Mouse (Mus musculus) spleen, embryonic (tissue): Measurements from ENCODE around the gene Znrd1as.

Experiments
- CTCF ChIA-PET: fragments of 350-600 bp; sonication (Branson Sonifier 250); formaldehyde crosslinking; loops from one replicate; lab custom pipeline; 2022; lab: Charles Lee

Gene Znrd1as

DNA sequence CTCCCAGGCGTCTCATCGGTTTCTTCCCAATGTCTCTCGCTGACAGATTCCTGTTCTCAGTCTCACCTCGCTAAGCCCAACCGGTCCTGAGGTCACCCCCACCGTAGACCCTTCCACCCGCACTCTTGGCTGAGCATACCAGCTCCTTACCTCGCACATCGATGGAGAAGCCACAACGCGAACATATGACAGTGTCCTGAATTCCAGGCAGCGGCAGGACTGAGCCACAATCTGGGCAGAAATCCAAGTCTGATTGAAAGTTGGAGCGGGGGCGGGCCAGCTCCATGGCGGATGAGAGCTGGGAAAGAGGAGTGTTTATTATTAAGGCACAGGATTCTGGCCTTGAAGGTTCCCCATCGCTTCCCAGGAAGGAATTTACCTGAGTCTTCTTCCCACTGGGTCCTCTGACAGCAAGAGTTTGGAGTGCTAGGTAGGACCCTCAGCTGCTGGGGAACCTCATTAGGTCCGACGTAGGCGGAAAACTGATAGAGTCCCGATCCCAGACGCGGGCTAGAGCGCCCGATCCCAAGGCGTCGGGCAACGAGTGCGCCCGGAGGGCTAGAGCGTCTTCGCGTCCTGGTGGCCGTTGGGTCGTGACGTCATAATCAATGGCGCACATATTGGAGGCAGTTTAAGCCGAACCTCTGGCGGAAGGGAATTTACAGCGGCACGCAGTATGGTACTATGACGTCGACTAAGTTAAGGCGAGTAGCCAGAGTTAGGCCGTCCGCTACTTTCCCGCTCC lies at the start of gene Znrd1as, which contains the start of gene Znrd1:
Gene Znrd1as, plus strand, starts transcription at position 594 of the 745 bp plus-strand sequence.
Gene Znrd1, minus strand, starts transcription at position 561 of the 745 bp plus-strand sequence.
- CTCF ChIA-PET, result no interaction called here

DNA sequence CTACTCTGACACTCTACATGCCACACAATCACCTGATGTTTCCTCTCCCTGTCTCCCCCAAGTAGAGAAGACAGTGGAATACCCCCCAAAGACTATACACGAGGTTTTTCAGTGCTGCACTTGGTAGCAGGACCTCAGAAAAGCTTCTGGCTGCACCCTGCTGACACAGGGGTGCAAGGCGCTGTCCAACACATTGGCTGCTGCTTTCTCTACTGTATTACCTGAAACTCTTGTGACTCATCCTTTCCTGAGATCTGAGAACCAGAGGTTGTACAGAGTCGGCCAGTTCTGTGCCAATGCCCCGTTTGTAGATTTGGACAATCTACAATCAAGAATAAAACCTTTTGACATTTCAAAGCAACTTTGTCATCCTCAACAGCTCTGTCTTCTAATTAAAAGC lies 48.6 kb upstream of the Znrd1as start:
- CTCF ChIA-PET, result no interaction called here

DNA sequence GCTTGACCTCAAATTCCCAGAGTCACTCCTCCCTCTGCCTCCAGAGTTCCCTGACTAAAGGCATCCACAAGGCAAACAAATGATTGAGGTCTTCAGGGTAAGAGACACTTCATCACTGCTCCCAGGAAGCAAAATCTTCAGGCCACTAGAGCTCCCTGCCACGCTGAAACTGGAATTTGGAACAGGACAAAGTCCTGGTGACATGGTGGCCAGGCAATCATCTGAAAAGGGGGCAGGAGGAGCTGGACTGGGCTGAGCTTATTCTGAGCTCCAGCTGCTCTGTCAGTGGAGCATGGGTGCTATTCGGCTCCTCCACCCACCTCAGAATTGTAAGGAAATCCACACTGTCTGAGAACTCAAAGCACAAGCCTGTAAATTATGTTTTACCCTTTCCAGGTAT lies 46.4 kb upstream of the Znrd1as start:
- CTCF ChIA-PET, result interaction anchor here (0.6 kb wide), 2 partner anchors 33 to 135 kb away, joined by 3 read pairs; no protein-coding TSS in a partner anchor

DNA sequence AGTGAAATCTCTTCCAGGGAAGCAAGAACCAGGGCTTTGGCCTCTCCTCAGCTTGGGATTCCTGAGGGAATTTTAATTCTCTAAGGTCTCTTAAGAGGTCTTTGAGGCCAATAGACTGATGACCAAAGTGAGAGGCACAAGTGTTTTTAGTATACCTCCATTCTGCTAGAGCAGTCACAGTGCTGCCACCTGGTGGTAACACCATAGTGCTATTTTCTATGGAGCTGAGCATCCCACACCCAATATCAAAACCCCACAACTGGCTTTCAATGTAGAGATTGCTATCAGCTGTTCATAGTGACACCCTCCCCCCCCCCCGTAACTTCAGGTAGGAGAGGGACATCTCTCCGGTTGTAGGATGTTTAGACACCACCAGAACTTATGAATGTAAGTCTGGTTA lies 44.3 kb upstream of the Znrd1as start:
- CTCF ChIA-PET, result no interaction called here

DNA sequence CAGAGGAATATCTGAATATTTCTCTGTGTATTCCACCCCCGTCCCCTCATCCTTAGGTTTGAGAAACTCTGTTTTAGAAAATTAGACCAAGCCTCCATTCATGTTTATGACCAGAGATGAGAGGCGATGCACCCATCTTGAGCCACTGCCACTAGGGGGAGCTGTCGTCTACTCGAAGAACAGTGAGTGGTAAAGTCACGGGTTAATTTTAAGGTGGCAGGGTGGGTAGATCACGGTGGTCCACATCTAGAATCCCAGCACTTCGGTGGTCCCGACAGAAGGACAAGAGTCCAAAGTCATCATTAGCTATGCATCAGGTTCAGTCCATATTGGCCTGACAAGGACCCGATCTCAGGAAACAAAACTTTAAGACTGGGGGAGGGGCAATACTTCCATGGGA lies 43.3 kb upstream of the Znrd1as start:
- CTCF ChIA-PET, result interaction anchor here (1.0 kb wide), 1 partner anchor 12 kb away, joined by 4 read pairs; no protein-coding TSS in a partner anchor

DNA sequence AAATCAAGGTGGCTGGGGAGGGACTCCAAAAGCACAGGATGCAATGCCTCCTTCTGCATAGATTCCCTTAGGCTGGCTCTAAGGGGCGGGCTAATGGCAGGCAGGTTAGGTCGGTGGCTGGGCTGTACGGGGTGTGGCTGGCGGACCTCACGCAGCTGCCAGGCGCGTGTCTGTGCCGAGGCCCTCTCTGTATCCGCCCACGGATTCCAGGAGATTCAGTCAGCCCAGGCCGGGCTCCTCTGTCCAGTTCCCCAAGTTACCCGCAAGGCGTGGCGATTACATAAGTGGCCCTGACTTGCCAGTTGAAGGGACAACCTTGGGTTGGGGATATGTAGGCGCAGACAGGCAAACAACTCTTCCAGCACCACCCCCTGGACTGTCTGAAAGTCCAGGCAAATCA lies 38.2 kb upstream of the Znrd1as start:
- CTCF ChIA-PET, result no interaction called here

DNA sequence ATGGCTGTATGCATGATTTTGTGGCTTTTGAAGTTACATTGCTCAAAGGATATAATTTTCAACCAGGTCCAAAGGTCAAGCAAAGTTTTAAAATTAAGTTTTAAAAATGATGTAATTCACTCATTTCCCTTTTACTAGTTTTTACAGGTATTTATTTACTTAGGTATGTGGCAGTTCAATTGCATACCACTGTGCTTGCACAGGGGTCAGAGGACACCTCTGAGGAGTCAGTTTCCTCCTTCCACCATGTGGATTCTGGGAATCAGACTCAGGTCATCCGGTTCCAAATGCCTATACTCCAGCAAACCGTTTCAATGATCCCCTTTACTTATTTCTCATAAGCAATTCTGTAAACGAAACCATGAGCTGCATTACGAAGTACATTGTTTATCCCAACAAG lies 35.7 kb upstream of the Znrd1as start:
- CTCF ChIA-PET, result no interaction called here

DNA sequence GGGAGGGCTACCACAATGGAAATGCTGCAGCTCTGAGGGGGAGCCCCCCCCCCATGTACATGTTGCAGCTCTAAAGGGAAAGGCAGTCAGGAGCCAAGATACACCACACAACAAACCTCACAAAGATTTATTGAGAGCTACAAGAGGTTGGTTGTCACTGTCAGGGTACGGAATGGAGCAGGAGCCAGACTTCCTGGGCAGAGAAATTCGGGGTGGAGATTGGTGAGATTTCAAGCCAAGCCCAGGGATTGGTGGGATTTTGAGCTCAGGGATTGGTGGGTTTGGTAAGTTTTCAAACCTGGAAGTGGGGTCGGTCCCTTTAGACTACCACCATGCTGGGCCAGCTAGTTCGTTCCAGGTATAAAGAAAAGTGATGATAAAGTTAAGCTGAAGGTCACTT lies 34.9 kb upstream of the Znrd1as start:
- CTCF ChIA-PET, result no interaction called here

DNA sequence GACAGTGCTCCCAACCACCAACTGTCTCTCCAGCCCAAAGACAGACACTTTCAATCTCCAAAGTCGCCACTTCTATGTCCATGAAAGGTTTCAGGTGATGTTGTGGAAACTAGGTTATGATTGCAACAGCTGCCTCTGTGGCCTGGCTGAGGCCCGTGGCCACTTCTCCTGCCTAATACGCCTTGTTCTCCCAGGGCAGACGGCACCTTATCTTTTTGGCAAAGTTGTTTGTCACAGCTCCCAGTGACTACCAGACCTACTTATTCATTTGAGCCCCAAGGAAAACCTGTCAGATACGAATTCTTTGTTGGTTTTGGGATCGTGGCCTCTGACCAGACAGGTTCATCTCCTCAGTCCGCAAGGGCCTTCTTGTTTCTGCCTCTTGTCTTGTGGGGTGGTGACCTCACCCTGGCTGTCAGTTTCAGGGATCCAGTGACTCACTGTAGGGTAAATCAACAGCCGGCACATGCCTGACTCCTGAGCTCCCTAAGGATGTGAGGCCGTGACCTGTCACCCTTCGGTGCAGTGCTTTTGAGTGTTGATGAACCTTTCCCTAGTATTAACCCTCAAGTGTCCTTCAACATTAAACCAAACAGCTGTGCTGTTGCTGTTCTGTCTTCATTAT lies 30.8 kb upstream of the Znrd1as start:
- CTCF ChIA-PET, result no interaction called here

DNA sequence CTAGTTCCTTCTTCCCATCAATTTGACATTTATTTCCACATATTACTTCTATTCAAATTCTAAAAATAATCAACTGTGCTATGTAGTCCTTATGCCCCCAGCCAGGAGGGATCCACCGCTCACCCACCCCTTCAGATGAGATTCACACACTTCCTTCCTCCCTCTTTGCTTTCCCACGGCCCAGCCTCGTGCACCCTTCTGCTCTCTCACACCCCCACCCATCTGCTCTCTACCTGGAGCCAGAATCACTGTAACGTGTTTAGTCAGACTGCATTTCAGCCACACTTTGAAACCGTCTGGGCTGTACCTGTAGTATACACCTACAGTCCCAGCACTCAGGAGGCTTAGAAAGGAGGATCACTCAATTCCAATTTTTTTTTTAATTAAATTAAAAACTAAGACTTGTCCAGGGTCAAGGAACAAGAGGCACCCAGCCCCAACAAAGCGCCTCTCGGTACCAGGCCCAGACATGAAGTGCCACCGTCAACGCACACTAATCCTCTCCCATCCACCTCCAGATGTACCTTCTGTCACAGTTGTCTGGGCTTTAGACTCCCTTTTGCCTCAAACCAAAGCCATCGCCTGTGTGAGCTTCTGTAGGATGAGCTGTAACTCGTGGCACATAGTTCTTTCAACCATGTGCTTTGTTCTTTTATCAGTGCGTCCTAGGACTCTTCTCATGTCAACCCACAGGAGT lies 29.0 kb upstream of the Znrd1as start:
- CTCF ChIA-PET, result no interaction called here

DNA sequence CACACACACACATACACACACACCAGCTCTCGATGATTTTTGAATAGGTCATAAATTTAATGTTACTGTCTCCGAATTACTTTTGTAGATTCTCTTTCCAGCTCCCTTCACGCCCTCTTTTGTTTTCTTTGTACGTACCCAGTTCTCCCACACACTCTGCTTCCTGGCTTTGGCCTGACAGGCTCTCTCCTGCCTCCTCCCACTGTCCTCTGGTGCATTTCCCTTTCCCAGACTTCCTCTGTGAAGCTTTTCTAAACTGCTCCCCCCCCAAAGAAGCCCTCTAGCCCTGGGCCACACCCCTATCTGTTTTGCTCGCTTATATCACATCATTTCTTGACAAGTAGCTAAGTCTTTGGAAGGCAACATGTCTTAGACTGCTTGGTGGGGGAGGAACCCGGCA lies 28.2 kb upstream of the Znrd1as start:
- CTCF ChIA-PET, result no interaction called here

DNA sequence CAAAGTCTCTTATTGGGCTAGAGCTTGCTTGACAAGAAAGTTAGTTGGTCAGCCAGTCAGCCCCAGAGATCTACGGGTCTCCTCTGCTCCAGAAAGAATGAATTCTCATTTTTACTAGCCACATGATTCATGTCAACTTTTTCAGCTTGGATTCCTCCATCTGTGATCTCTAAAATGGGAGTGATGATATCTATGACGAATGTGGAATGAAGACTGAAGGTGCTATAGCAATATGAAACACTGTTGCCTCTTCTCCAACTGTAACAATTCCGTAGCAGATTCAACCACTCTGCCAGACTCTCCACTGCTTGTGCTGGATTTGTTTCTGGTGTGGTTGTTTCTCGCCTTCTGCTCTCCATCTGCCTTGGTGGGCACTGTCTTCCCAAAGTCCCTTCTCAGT lies 27.3 kb upstream of the Znrd1as start:
- CTCF ChIA-PET, result no interaction called here

DNA sequence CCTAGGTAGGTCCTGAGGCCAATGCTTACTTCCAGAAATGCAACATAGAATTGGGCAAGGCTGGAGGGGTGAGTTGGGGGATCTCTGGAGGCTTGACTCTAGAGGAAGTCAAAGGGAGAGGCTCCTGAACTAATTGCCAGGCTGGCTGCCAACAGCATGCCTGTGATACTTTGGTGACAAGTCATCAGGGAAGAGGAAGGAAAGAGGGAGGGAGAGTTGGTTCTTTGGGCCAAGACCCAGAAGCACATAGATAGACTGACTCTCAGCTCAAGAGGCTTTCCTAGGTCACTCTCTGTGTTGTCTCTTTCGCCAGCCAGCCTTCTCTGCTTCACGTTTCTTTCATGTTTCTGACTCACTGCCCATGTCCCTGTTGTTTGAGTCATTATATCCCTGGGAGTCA lies 26.6 kb upstream of the Znrd1as start:
- CTCF ChIA-PET, result no interaction called here

DNA sequence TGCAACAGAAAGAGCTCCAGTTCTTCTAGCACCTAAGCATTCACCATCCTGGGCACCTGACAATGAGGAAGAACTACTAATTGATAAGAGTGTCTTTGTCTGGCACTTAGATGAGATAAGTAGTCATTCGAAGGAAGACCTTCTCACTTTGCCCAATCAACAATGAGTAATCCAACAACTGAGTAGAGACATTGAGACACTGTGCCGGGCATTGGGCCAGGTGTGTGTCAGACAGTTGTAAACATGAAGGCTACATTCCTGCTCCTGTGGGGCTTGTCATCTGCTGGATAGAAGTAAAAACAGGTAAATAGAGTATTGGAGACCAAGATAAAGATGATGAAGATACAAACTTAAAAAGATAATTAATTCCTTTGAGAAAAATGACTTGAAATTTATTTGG lies 20.3 kb upstream of the Znrd1as start:
- CTCF ChIA-PET, result no interaction called here

DNA sequence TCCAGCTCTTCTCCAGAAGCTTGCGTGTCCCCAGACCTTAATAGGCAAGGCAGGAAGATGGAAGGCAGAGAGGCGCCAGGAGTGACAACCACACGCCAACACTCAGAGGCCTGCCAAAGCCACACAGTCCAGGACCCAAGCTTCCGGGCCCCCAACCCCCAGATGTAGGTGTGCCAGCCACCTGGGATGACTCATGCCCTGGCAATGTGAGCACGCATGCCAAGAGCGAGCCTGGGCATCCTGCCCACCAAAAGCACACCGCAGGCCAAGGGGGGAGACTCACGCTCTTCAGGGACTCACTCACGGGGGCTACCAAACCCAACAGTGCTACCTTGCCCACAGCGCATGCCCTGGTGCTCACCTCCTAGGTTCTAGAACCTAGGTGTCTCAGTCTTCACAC lies 16.0 kb upstream of the Znrd1as start:
- CTCF ChIA-PET, result no interaction called here

DNA sequence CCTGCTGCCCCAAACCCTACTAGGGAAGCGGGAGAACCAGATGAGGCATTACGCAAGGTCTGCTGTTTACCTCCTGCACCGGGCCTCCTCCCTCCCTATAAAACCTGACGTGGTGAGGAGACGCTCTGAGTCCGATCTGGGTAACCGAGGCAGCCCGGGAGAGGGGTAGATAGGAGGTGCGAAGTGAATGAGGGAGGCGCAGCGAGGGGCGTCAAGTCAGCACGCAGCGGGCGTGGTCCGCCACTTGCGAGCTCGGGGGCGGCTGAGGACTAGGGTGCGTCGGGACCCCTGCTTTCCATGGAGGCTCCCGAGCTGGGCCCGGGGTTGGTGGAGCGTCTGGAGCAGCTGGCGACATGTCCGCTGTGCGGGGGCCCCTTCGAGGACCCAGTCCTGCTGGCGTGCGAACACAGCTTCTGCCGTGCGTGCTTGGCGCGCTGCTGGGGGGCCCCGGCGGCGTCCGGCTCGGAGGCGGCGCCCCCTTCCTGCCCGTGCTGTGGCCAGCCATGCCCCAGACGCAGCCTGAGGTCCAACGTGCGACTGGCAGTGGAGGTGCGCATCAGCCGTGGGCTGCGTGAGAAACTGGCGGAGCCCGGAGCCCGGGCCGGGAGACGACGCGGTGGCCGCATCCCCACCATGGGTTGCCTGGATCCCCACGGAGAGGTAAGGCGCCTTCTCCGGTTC lies 15.5 kb upstream of the Znrd1as start, which contains the start of gene Rnf39:
Gene Rnf39, plus strand, starts transcription at position 128 of the 681 bp plus-strand sequence.
- CTCF ChIA-PET, result no interaction called here

DNA sequence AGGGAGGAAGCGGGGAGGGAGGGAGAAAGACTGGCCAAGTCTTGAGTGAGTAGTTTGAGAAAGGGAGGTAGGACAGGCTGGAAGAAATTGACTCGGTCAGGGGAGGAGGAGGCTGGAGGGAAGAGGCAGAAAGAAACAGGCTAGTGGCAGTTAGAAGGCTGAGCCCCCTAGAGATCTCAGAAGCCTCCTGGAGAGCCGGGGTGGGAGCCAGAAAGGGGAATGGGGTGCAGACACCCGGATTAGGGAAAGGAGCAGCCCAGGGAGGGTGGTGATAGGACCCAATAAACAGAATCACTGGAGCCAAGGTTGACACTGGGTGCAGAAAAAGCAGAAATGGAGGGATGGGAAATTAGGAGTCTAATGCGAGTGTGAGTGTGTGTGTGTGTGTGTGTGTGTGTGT lies 14.7 kb upstream of the Znrd1as start:
- CTCF ChIA-PET, result no interaction called here

DNA sequence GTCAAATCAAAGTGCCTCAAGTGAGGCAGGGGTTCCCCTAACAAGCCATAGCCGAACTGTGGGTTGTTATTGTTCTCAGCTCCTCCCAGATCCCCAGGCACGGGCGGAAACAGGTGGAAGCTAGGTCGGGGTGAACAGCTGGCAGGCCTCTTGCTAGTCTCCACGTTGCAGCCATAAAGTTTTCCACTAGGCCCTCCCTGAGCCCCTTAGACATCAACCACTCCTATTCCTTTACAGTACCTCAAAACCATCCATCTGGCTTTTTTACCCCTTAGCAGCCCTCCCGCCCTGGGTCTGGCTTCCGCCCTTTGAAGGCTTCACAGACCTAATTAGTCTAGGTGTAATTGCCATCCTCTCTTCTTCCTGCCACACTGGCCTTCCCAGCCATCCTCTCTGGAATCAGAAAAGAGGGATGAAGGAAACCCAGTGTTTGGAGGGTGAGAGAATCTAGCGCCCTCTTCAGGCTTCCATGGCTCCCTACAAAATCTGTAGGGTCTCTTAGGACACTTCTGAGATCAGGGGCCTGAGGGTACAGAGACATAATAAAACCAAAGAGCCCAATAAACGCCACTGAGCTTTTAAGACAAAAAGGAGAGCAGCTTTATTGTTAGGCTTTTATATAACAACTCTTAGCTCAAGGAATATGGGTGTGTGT lies 14.1 kb upstream of the Znrd1as start:
- CTCF ChIA-PET, result interaction anchor here (0.6 kb wide), 1 partner anchor 32 kb away, joined by 3 read pairs; no protein-coding TSS in a partner anchor

DNA sequence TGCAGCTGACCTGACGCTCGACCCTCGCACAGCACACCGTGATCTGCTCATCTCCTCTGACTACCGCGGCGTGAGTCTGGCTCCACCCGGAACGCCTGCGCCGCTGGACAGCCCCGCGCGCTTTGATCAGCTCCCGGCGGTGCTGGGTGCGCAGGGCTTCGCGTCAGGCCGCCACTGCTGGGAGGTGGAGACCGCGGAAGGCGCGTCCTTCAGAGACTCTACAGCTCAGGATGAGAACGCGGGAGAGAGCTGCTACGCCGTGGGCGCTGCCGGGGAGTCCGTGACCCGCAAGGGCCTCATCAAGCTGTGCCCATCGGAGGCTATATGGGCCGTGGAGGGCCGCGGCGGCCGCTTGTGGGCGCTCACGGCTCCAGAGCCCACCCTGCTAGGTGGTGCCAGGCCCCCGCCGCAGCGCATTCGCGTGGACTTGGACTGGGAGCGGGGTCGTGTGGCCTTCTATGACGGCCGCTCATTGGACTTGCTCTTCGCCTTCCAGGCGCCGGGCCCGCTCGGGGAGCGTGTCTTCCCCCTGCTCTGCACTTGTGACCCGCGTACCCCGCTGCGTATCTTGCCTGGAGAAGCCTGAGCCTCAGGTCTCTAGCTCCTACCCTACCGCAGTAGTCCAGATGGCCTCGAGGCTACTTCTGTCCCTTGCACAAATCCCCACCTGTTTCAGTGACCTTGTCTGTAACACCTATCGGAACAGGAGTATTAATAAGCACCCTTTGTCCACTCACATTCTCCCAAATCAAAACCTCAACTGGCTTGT lies 11.2 kb upstream of the Znrd1as start:
- CTCF ChIA-PET, result no interaction called here

DNA sequence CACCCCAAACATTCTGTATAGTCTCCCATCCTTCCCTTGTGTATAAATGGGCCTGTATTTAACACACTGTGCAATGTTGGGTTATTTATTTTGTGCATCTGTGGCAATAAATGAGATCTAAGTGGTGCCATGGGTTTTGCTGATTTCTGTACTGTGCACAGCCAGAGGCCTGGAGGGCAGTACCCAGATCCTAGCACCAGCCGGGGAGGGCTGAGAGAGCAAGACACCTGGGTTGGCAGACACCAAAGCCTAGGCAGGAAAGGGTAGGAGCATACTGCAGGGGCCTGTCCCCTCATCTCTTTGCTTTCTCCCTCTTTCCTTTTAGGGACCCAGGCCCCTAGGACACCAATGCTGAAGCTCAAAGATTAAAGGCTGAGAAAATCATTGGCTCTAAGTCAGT lies 10.1 kb upstream of the Znrd1as start:
- CTCF ChIA-PET, result no interaction called here

DNA sequence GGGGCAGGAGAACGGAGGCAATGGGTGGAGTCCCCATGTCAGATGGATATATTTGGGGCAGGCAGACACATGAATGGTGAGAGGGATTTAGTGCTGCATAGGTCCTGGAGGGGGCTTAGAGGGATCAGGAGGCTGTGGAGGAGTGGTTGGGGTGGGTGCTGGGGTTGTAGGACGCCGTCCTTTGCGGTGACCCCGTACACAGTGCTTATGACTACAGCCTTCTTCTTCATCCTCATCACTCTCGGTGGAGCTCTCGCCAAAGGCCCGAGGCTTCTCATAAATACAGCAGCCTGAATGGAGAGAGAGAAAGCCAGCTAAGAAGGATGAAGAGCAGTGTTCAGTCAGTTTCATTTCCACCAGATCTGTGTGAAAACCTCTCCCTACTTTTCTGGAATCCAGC lies 9.1 kb upstream of the Znrd1as start:
- CTCF ChIA-PET, result no interaction called here
